Mouse (Mus musculus) layer of hippocampus, postnatal 36 days (tissue): ENCODE results near the gene Crocc. TPM values are rescaled to one million over a fixed set of nuclear protein-coding genes. Genes with fewer than 3 reads are reported as not detected.

Source experiments
- DNase-seq, 2 experiments: peaks; one replicate each; pipeline ENCODE4 v3.0.0; 2022
- total RNA-seq, 2 experiments: library from RNA; stranded (reverse); gene quantifications; 2 replicates each; pipeline ENCODE4 v1.2.3; 2021

The Crocc gene
- total RNA-seq, 2 experiments from 2014 or later = 73.7 to 77.2 TPM

DNA sequence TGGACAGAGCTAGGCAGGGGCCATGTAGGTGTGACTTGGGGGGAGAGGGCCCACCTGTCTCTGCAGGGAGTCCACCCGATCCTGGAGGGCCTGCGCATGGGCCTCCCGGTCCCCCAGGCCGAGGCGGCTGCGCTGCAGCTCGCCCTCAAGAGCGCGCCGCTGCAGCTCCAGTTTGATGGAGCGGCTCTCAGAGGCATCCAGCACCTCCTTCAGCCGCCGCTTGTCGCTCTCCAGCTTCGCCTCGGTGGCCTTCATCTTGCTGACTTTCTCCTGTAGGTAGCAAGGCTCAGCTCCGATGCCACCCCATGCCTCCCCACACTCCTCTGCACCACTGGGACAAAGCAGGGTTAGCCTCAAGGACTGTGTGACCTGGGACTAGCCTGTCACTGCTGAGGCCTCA, 40.1 kb downstream of the Crocc start:
- no peak for DNase-seq

DNA sequence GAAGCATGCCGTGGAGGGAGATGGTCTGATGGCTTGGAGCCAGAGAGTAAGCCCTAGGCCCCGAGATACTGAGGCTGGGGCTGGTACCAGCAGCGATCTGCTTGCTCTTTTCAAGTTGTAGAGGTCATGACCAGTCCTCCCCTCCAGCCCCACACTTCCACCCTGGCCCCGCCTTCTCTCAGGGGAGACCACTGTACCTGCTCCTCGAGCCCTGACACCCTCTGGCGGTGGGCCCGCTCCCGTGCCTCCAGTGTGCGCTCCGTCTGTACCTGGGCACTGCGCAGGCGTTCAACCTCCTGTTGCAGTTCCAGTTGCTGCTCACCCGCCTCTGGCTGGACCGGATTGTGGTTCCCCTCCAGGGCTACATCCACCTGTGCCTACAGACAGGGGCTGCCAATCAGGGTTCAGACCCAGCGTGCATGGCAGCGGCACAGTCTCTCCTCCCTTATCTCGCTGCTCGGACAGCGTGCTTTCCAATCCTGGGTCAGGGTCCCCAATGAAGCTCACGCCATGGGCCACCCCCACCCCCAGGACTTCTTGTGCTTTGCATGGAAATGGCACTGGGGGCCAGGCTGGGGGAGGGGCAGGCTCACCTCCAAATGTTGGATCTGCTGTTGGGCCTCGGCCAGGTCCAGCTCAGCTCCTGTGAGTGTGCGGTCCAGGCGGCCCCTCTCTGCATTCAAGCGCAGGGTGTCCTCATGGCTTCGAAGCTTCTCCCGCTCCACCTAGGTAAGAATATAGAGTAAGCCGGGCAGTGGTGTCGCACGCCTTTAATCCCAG, 42.5 kb downstream of the Crocc start:
- no peak for DNase-seq

DNA sequence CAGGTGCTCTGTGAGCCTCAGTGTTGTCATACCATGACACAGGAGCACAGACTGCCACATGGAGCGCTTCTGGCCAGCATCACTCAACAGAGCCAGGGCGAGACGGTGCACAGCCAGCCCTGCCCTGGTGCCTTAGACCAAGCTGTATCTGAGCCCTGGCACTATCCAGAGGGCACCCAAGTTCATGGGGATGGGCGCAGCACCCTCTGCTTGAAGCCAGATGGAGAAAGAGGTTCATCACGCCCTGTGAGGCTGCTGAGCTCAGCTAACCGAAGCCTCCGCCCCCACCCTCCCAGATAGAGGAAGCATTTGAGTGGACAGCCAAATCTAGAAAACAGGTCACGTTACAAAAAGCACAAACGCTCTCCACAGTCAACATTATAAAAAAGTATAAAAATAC, 44.0 kb downstream of the Crocc start:
- no peak for DNase-seq

DNA sequence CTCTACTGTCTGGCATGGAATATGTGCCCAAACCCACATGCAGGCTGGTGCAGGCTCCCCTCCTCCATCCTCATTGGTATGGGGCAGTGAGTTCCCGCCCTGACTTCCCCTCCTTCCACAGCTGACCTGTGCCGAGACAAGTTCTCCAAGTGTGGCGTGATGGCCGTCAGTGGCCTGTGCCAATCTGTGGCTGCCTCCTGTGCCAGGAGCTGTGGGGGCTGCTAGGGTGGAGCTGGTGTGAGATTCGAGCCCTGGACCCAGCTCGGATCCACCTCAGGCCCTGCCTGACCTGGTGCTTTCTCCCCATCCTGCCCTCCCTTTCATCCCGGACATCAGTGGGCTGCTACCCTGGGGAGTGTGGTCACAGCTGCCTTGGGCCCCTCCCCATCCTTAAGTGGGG, 45.0 kb downstream of the Crocc start:
- no peak for DNase-seq

DNA sequence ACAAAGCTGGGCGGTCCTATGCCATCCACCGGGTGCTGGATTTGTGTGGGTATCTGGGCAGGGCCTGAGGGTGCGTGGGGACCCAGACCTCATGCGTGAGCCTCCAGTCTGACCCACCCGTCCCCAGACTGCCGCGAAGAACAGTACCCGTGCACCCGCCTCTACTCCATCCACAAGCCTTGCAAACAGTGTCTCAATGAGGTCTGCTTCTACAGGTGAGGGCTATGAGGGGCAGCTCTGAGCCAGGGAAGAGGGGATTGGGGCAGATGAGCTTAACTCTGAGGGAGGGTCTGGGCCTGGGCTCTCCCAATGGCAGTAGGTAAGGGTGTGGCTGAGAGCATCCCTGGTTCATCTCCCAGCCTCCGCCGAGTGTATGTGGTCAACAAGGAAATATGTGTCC, 45.5 kb downstream of the Crocc start:
- DNase-seq = no peak

DNA sequence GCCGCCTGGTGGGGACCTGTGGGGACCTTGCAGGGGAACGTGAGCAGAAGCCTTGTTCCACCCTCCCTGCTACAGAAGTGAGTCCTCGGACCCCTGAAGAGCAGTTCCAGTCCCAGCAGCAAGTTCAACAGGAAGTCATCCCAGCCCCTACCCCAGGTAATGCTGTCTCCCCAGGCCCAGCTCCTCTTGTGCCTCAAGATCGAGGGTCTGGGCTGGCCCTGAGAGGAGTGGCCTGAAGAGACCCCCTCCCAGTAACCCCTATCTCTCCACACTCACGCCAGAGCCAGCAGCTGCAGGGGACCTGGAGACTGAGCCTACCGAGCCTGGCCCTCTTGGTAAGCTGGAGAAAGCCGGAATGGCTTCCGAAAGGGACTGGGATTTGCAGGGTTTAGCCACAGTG, 46.2 kb downstream of the Crocc start:
- DNase-seq = no peak

DNA sequence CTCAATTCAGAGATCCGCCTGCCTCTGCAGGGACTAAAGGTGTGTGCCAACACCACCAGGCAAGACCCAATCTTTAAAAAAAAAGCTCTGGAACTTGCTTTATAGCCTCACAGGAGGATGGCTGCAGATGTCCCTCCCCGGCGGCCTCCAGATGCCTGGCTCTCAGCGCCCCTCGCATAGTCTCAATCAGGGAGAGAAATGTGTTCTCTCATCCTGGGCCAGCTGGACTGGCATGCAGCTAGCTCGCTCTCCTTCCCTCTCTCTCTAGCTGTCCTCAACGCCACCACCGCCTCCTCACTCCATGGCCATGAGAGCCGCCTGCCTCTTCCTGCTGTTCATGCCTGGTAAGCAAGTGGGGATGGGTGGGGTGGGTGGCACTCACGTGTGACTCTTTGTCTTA, 47.8 kb downstream of the Crocc start:
- DNase-seq = no peak

DNA sequence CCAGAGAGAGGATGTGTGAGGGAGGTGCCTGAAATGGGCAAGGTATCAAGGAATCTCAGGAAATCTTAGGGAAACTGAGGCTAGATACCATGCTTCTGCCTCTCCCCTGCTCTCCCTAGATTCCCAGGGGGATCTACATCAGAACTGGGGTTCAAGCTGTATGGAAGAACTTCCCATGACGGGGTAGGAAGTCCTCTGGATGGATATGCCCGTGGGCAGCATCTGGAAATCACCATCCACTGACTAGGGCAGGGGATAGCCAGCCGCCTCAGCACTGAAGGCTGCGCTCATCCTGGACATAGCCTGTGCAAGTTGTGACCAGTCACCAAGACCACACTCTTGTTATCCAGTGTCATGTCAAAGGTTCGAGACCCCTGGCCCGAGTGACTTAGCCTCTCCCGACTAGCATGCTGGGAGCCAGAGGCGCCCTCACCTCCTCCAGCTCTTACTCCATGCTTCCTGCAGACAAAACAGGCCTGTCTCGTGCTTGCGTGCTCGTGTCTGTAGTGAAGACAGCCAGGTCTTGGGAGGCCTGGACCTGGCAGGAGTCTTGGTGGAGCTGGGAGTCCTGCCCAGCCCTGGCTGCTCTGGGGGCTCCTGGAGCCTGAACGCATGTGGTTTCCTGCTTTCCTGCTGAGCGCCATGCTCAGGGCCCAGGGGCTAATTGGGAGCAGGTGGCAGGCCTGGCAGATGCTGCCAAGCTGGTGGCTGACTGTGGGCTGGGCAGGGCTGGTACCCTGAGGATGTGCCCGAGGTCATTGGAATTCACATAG, 48.6 kb downstream of the Crocc start:
- DNase-seq = no peak

DNA sequence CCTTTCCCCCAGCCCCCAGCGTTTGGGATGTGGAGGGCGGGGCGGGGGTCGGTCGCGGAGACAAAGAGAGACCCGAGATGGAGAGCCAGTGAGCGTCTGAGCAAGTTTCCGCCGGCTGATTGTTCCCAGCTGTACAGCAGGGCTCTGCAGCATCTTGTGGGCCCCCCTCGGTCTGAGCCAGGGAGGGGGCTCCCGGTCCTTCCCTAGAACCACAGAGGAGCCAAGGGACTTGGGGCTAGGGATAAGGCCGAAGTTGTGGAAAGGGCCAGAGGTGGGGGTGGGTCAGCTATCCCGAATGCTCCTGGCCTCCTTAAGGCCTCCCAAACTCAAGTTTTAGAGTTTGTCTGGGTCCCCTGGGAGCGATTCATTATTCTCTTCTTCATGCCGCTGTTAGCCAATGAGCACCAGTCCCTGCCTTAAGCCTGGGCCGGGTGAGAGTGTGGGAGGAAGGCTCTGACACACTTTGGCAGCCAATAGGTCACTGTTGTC, 49.4 kb downstream of the Crocc start:
- no peak for DNase-seq

DNA sequence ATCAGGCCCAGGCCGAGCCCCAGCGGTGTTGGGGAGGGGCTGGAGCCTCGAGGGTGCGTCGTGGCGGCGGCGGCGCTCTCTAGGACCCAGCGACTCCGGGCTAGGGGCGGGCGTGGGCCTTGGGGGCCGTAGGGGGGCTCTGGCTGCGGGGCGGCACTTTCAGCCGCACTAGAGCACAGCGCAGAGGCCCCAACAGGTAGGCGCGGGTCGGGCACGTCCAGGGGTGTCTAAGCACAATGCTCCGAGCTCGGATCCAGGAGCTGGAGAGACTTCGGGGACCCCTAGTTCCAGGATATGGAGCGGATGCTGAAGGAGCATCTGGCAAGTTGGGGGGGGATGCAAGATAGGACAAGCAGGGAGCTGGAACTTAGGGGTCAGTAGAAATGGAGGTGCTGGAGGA, 49.8 kb downstream of the Crocc start:
- DNase-seq = no peak

DNA sequence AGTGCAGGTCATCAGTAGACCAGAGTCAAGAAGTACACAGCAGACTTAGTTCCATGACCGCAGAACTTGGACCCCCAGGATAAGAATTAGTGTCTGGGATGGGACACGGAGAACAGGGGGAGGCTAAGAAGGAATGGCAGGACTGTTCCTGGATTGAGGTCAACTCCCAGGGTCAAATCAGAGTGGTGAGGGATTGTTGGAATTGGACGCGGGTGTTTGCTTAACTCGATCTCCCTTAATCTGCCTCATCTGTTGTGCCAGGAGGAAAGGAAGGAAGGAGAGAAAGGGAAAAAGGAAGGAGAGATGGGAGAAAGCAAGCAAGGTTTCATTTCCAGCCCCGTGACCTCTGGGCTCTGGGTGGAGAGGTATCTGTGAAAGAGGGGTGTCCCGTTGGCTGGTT, 50.2 kb downstream of the Crocc start, which contains the start of gene Mfap2:
TSS of gene Mfap2 (plus strand) at position 301 of the 400 bp plus-strand sequence.
- DNase-seq = no peak

DNA sequence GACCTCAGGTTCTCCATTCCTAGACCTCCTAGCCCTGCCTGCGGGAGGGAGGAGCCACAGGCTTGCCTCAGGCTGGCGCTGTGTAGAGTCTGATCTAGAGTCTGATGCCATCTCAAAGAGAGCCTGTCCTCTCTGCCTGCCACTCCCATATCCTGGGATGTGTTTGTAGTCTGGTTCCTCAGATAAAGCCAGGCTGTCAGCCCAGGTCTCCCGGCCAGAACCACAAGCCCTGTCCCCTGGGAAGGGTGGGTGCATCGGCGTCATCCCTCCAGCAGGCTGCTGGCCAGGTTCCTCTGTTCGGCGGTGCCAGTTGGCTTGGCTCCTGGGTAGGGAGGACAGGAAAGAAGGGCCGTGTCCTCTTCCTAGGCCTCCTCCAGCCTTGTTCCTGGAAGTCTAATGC, 52.3 kb downstream of the Crocc start:
- no peak for DNase-seq

DNA sequence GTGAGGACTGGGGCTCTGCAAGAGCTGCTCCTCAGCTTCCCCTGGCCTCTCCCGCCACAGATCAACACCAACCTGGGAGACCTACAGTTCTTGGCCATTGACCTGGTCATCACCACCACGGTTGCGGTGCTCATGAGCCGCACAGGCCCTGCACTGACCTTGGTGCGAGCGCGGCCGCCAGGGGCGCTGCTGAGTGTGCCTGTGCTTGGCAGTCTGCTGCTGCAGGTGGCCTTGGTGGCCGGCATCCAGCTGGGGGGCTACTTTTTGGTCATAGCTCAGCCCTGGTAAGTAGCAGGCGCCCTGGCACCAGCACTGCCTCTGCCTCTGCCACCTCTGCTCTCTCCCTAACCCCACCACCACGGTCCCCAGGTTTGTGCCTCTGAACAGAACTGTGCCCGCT, 54.4 kb downstream of the Crocc start:
- no peak for DNase-seq

DNA sequence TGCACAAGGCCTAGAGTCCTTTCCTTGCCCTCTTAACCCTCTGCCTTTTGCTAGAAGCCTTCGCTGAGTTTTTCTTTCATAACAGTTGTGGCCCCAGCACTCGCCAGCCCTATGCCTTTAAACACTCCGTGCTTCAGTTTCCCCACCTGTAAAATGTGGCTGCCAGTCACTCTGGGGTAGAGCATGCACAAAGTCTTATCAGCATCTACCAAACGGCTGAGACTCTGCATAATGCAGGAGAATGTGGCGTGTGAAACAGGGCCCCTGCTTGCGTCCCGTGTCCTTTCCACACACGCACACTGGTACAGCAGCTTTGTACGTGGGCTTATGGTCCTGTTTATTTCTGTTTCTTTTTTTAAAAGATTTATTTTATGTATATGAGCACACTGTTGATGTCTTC, 63.5 kb downstream of the Crocc start:
- DNase-seq = no peak

DNA sequence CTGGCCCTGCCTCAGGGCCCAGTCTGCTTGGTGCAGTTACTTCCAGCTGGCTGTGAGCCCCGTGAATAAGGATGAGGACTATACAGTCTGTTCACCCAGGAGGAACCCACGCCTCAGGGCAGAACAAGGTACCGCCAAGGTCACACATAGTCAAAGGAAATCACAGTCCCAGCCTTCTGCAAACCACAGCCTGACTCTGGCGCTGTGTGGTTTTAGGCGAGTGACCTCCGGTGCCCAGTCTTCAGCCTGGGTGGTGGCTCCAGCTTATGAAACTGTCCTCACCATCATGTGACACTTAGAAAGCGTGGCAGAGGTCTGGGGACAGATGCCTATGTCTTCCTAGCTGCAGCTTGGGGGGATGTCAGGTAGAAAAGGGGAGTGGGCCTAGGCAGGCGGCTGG, 64.5 kb downstream of the Crocc start:
- no peak for DNase-seq

DNA sequence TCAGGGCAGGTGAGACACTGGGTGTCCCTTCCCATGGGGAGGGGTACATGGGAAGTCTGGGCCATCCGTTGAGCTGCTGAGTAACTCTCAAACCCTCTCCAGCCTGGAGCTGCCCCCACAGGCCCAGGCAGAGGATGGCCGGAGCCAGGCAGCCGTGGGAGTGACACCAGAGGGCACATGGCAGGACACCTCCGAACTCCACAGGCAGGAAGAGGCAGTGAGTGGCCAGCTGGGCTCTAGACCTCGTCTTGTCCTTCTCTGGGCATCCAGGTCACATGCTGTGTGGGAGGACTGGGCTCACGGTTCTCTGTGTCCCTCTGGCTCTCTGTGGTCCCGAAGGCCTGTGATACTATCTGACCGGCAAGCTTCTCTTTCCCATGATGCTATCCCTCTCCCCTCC, 66.5 kb downstream of the Crocc start:
- no peak for DNase-seq

DNA sequence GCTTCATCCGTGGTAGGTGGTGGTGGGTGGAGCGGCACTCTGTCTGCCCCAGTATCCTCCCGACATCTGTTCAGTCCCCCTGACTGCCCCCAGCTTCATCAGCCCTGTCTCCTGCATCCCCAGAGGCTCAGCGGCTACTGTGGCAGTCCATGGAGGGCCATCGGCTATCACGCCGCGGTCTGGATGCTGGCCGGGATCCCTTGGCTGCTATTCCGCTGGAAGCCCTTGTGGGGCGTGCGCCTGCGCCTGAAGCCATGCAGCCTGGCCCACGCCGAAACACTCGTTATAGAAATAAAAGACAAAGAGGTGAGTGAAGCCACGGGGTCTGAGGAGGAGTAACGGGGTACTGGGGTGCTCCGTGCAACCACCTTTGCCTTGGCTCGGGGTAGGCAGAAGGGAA, 68.1 kb downstream of the Crocc start:
- DNase-seq = no peak

DNA sequence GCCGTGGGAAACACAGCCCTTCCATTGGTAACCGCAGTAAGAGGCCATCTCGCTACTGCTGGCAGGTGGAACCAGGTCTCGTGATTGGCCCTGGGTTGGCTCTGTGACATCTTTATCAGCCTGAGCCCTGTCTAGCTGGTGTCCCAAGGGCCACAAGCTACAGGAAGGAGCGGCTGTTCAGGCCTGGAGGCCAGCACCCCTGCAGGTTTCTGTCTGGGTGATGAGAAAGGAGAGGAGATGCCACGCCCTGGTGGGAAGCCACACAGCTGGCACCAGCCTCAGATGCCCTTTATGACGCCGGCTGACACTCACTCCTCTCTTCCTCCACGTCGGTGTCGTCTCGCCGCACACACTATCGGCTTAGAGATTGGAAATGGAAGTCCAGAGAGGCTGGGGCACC, 70.9 kb downstream of the Crocc start:
- no peak for DNase-seq

DNA sequence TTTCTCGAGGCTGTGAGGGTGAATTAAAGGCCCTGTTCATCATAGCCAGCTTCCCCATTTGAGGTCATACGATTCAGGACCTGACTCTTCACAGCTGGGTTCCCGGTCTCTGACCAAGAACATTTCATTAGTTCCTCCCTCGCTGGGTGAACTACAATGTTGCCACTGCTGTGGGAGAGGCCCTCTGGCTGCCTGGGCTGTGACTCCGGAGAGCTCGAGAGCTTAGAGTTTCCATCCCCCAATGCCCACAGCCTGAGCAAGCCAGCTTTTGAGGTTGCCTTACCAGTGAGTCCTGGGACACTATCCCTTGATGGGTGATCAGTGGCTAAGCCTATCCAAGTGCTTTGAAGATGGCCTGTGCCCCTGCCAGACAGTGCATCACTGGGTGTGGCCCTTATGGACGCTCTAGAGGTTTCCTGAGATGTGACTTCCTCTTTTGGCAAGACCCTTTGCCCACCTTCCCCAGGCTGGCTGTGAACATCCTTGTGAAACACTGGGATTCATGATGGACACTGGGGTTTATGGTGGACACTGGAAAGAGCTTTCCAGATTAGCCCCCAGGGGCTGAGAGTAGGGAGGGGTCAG, 71.6 kb downstream of the Crocc start:
- no peak for DNase-seq

DNA sequence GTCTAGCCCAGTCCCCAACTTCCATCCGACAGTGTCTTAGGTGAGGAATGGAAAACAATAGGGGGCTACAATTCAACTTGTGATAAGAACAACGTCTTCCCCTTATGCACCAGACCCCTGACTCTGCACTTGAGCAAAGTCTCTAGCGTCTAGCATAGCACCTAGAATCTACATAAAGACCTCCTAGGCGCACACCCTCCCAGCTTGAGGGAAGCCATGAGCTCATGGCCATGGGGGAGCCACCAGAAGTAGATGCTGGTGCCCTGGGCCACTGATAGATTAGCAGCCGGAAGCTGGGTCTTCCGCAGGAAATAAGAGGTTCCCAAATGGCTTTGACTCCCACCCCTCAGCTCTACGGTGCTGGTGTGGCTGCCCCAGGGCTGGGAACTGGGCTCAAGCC, 72.9 kb downstream of the Crocc start:
- DNase-seq = no peak

DNA sequence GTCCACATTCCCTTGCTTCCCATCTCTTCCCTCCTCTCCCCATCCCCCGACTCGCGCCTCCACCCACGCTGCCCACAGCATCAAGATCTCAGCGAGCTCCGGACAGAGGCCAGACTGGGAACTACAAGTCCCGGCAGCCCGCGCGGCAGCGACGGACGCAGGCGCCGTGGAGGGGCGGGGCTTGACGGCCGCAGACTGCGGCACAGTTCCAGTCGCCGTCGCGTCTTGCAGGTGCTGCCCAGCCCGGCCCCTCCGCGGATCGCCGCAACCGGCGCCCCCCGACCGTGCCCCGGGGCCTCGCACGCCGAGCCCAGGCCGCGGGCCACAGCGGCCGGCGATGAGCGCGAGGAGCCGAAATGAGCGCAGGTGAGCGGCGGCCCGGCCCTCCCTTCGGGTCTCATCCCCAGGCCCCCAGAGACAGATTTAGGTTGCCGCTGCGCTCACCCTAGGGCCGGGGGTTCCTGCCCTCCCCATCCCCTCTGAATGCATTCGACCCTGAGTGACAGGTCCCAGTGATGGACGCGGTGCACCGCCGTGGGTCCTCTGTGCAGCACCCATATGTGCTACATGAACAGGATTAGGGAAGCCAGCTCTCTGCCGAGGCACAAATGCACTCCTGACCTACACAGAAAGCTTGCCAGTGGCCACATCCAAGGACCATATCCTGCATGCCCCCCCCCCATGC, 73.5 kb downstream of the Crocc start, which contains the start of gene Atp13a2:
TSS of gene Atp13a2 (plus strand) at position 163 of the 685 bp plus-strand sequence.
- DNase-seq = peak; percentile 93

DNA sequence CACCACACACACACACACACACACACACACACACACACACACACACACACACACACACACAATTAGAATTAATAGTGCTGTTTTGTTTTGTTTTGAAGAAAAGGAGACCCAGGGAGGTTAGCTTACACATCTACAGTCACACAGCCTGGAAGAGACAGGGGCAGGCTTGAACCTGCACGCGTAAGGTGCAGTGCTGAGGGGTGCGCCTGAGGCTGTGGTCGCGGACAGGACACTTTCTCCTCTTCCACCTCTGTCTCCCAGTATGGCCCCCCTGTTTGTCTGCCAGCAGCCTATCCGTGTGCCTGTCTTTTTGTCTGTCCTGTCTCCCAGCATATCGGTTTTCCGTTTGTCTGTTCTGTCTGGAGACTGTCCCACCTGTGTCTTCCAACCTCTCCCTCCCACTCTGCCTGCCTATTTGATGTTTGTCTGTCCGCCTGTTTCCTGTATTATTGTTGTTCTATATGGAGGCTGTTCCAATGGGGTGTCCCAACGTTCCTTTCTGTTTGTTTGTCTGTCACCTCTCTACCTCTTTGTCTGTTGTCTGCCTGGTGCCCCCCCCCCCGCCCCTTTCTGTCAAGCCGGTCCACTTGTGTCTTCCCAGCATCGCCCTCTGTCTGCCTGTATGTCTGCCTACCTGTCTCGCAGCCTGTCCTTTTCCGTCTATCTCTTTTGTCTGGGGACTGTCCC, 74.2 kb downstream of the Crocc start:
- DNase-seq = no peak
